Mouse (Mus musculus) CD8-positive naive resting alpha-beta T cell, adult 57 days (primary cell): ENCODE data around the gene Fbp2. TPM values are rescaled to one million over a fixed set of nuclear protein-coding genes. Genes with fewer than 3 reads are reported as not detected.

ENCODE experiments used
- total RNA-seq: library from RNA; stranded (reverse); gene quantifications from one replicate; pipeline ENCODE4 v1.2.4, GENCODE M21; 2023

The Fbp2 gene
- total RNA-seq, result not detected

DNA sequence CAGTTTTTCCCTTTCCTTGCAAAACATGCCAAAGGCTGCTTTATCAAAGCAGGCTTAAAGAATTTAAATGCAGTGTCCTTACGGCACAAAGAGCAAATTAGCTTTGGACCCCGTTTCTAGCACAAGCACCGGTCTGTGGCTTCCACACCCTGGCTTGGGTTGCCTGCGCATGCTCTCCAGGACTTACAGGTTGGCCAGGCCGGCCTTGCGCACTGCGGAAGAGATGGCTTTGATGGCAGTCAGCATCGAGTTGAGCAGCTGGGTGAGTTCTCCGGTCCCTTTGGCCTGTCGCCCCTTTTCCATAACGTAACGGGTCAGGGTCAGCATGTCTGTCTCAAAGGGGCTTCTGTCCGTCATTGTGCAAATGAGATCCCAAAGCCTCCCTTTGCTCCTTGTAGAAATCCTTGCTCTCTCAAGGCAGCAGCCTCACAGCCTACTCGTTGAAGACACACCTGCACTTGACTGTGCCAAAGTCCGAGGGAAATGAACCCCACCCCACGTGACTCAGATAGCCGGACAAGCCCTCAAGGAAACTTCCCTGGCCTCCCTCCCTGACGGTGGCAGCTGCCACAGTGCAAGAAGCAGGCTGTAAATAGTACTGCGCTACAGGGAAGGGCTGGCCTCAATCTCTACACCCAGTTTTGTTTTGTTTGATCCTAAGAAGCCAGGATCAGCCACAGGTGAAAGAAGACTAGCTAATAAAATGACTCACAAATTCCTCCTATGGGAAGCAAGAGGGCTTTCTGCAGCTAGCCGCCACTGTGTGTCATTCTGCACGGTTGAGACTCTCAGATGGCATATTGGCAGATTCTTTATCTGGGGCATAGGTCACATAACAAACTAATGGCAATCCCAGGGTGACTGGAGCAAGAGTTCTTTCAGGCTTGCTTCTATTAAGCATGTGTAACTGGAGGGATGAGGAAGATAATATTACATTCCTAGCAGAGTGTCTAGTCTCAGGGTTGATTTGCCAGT lies at the start of gene Fbp2:
TSS of gene Fbp2 (minus strand) at position 482 of the 975 bp plus-strand sequence.

DNA sequence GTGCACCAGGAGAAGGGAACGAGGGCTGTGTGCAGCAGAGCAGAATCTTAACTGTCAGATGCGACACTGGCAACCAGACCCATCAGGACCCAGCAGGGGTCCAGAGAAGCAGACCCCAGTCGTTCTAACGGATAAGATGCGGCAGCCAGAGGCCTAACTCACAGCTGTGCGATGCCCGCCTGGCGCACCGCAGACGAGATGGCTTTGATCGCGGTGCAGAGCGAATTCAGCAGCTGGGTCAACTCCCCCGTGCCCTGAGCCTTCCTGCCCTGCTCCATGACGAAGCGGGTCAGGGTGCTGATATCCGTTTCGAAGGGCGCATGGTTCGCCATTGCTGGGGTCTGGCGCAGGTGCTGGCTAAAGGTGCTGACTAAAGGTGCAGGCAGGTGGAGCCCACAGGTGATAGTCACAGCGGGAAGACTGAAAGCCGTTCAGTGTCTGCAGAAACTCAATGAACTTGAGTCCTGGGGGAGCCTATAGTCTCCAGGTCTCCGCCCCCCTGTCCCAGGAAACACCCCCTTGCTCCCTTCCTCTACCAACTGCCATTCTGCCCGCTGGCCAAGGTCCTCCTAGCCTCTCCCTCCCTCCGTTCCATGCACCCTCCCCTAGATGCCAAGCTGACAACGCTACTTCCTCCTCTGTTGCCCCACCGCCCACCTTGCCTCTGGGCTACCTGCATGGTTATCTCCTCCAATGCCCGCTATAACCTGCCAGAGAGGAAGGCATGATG lies 29.7 kb upstream of the Fbp2 start, which contains the start of gene Fbp1:
TSS of gene Fbp1 (minus strand) at position 571 of the 730 bp plus-strand sequence.

Other genes starting within 250 kb of the Fbp2 start
- 2.8 TPM for gene 6720489N17Rik, start 234.2 kb downstream of the Fbp2 start, total RNA-seq
- 11.1 TPM for gene Platr25, start 97.7 kb downstream of the Fbp2 start, total RNA-seq
- 2.1 TPM for gene Gm5141, start 72.6 kb downstream of the Fbp2 start, total RNA-seq
- gene Fbp1, start 29.9 kb upstream of the Fbp2 start, total RNA-seq, result not detected
- 90.1 TPM for gene 2010111I01Rik, start 106.5 kb upstream of the Fbp2 start, total RNA-seq